Mouse (Mus musculus) embryo, embryonic 10 days (tissue): ENCODE data around the gene Mybbp1a.

Experiments
- DNase-seq: peaks from one replicate; pipeline ENCODE4 v3.0.0-alpha.2; 2015; ENCODE audit warnings: low spot score

Mybbp1a gene

DNA sequence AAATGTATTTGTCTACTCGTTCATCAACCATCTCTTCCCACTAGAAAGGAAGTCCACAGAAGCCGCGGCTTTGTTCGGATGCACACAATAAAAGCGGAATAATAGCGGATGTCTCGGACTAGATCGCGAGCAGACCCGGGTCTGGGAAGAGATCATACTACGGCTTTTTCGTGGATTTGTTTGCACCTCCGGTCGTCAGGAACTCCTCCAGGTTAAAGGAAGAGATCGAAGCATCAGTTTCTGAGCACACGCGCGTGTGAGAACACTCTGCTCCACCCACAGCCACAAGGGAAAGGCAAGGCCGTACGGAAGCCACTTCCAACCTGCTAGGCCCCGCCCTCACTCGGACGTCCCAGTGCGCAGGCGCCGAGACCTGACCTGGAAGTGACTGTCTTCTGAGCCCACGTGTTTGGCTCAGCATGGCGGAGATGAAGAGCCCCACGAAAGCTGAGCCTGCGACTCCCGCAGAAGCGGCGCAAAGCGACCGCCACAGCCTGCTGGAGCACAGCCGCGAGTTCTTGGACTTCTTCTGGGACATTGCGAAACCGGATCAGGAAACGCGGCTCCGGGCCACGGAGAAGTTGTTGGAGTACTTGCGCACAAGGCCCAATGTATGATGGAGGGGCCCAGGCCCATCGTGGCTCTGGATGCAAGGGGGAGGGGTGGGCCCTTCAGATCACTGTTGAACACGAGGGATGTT lies at the start of gene Mybbp1a:
Gene Mybbp1a, plus strand, starts transcription at position 391 of the 700 bp plus-strand sequence.
- DNase-seq: peak; percentile 99

GRCm38 (mm10) chr11:72393243-72393642 lies 47.9 kb upstream of the Mybbp1a start:
- no peak for DNase-seq

- no peak for DNase-seq
Observed at GRCm38 (mm10) chr11:72393669-72394068, 47.5 kb upstream of the Mybbp1a start.

DNA sequence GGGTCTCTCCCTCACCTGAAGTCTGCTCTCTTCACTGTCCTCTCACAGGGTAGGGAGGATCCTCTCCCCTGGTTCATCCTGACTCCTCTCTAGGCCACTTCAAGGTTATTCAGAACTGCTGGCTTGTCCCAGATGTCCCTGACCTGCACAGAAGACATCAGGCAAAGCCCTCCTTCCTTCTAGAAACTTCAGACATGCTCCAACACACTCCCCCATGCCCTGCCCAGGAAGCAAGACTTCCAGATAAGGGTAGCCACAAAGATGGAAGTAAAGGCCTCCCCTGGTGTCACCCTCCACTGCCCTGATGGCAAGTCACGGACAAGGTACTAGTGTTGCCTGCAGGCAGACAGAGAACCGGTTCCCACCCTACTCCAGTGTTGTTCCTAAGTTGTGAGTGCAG lies 46.5 kb upstream of the Mybbp1a start:
- no peak for DNase-seq

DNA sequence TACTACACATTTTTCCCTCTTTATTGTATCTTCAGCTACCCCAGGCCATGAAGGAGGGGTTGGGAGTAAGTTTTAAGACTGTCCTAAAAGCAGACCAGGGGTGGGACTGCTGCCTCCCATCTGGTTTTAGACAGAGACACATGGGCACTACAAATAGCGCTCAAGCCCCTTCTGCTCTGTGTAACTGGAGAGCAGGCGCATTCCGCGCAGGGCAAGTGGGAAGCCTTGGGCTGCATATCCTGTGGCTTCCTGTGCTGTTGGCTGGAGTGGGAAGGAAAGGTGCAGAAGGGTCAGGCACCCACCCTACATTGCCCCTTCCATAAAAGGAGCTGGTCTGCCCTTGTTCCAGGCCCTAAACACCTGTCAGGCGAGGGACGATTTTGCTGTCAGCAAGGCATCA lies 45.5 kb upstream of the Mybbp1a start:
- peak; percentile 32 for DNase-seq

- DNase-seq: no peak
Observed at GRCm38 (mm10) chr11:72396621-72397020, 44.5 kb upstream of the Mybbp1a start.

DNA sequence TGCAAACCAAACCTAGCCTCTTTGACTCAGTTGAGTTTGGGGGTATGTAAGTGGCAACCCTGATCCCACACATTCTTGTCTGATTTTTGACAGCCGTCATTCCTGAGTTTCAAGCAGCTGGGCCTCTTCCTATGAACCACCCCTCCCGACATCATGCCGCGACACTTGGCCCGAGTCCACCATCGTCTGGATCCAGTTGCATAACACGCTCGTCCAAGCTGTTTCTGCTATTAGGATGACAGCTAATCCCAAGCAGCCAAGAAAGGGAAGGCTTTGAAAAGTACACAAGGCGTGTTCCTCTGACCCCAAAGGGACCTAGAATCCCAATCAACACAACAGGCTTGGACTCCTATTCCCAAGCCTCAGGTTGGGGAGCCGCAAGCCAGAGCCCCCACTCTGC lies 44.1 kb upstream of the Mybbp1a start:
- DNase-seq: no peak

DNA sequence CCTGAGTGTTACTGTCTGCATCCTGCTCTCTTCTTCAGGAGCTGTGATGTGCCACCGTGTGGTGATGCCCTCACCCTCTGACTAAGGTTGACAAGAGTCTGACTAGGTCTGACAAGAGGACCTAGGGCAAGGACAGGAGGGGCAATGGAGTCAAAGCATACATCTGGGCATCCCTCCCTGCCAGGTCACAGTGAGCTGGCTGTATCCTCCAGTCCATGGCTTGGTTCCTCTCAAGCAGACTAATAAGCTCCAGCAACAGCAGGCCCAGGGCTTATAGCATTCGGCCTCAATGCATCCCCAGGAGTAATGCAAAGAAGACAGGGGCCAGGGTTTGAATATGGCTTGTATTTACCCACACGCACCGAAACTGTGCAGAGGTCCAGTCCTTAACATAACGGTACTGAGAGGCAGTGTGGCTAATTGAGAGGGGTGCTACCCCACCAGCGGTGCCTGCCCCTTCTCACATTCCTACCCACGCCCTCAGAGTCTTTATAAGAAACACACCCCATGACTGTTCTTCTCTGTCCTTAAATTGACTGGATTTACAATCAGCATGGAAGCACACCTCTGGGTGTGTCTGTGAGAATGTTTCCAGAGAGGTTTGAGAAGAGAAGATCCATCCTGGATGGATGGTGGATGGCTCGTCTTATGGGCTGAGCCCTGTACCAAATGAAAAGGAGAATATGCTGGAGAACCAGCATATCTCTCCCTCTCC lies 43.2 kb upstream of the Mybbp1a start:
- DNase-seq: no peak

- no peak for DNase-seq
Observed at GRCm38 (mm10) chr11:72401068-72401467, 40.1 kb upstream of the Mybbp1a start.

DNA sequence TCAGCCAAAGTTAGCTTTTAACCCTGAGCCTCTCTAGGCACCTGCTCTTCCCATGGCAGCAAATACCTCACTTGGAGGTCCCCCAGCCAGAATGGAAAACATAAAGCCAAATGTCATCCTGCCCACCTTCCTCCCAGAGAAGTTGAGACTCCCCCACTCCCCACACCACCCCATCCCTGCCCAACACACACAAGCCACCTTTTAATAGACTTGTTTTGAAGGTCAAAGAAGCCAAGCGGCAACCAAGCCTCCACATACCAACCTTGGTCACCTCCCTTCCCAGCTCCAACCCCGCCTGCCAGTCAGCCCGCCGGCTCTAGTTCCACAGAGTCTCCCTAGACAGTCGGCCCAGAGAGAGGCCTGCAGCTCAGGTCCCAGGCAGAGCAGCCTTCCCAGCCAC lies 39.1 kb upstream of the Mybbp1a start:
- no peak for DNase-seq

DNA sequence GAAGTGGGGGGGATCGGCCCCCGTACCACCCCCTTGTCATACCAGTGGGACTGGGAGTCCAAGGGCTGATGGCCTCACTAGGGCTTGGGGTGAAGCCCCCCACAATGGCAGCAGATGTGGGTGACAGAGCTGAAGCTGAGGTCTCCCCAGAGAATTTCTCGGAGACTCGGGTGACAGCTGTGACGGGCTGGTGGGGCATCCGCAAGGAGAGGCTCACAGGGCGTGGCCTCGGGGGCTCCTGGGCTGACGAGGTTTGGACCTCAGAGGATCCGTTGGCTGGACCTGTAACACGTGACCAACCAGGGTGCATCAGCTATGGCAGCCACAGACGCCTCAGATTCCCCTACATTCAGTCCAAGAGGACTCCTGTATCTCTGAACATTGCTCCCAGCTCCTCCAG lies 38.2 kb upstream of the Mybbp1a start:
- DNase-seq: no peak

DNA sequence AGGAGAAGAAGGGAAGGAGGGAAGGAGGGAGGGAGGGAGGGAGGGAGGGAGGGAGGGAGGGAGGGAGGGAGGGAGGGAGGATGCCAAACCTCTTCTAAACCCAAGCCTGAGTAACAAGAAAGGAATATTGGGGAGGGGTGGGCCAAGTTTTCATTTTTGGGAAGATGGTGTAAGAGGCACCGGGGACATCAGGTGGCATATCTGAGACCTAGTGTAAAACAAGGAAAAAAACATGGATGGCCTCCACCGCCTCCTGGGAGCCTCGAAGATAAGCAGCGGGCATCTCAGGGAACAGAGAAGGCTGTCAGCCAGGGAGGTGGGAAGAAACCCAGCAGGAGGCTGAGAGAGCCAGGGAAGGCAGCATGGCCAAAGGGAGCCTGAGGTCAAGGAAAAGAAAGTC lies 35.6 kb upstream of the Mybbp1a start:
- DNase-seq: no peak

GRCm38 (mm10) chr11:72406079-72406675 lies 35.0 kb upstream of the Mybbp1a start:
- no peak for DNase-seq

- peak; percentile 24 for DNase-seq
Observed at GRCm38 (mm10) chr11:72407081-72407480, 34.1 kb upstream of the Mybbp1a start.

DNA sequence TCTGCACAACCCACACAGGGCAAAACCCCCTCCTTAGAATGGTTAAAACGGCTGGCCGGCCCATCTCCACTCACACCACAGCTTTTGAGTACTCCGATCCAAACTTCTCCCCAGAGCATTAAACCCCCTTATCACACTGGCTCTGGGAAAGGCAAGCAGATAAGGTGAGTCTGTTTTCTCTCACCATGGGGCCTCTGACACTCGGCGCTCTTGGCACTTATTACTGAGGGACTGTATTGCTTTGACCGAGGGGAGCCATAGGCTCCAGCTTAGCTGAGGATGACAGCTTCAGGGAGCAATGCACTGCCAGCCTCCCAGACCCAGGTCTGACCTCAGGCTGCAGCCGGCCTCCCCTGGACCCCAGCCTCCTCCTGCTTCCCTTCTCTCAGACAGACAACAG lies 33.6 kb upstream of the Mybbp1a start:
- DNase-seq: peak; percentile 38

GRCm38 (mm10) chr11:72408451-72409170 lies 32.5 kb upstream of the Mybbp1a start:
- no peak for DNase-seq

DNA sequence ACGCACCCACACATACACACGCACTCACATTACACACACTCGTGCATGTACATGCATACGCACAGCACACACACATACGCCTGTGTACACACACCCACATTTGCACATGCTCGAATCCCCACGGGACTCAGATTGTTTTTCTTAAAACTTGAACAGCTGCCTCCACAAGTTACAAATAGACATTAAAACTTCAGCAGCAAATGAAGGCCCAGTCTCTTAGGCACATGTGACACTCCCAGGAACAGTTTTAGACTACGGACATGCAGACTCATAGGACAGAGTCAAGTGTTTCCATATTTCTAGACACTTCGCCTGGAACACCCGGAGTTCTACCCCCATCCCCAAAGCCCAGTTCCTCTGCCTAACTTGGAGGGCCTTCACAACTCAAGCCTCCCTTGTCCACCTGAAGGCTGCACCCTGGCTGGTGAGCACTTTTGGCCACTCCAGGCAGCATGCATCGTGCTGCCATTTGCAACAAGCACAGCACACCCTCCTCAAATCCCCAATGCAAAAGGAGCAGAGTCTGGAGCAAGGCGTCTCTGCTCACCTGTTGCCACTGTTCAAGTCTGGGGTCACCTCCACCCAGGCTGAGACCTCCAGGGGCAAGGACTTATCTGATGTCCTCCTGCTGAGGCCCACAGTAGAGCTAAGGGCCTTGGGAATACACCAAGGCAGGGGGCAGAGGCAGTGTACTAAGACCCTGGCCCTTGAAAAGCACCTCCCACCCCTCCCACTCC lies 31.3 kb upstream of the Mybbp1a start:
- DNase-seq: no peak

DNA sequence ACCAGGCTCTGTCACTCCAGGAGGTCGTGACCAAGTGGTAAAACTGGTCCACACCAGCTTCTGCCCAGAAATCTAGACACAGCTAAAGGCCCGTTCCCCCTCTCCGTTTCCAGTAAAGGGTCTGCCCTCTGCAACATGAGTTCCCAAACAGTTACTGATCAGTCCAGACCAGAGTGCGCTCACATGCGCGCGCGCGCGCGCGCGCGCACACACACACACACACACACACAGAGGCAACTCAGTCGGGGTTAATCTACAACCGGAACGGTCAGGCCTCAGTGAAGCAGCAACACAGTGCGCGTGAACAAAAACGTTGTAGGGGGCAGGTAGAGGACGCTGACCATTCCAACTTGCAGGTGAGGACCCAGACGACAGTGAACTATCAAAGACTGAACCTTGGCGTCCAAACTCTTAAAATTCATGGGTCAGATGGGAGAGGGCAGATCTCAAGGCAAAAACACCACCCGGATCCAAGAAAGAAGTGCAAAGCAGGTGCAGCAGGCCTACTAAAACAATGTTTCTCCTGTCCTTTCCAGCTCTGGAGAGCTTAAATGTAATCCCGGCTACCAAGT lies 30.5 kb upstream of the Mybbp1a start:
- peak; percentile 35 for DNase-seq

DNA sequence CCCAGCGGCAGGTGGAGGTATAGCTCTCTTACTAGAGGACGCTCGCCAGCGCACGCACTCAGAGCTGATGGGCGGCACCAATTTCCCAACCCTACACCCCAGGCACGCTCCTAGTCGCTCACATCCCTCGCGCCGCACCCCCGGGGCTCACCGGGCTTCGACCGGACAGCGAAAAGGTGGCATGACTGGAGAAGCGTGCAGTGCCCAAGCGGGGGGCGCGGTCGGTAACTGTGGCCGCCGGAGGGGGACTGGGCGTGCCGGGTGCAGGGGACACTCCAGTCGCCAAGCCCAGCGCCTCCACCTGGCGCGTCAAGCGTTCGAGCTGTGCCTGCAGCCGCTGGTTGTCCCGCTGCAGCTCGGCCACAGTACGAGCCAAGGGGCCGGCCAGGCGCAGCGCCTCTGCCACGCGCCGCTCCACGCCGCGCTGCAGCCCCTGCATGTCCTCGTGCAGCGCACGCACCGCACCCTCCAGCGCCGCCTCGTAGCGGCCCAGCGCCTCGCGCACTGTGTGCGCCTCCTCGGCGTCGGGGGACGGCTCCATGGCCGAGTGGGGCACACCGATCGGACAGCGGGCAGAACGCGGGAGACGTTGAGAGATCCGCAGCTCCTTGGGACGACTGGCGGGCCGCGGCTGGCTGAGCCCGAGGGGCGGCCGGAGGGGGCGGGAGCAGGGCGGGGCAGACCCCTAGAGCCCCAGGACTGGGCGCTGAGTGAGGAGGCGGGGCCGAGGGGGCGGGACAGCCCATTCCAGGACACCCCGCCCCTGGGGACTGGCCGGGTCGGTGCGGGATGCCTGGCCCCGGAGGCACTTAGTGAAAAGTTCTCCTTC lies 29.8 kb upstream of the Mybbp1a start, which contains the start of gene Smtnl2:
Gene Smtnl2, minus strand, starts transcription at position 621 of the 829 bp plus-strand sequence.
- DNase-seq: peak; percentile 88

DNA sequence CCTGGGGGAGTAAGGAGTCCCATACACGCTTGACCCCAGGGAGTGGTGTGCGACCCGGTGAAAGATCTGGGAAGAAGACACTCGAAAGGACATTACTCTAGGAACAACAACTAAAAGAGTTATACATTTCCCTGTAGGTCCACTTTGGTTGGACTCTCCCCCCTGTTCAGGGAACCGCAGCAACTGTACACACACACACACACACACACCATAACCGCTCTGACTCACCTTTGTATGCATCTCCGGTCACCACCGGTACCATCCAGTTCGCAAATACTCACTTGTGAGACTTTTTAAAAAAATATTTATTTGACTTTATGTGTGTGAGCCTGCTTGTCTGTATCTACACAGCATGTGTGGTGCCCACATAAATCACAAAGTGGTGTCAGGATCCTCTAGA lies 29.2 kb upstream of the Mybbp1a start:
- DNase-seq: no peak

- no peak for DNase-seq
Observed at GRCm38 (mm10) chr11:72413016-72413415, 28.1 kb upstream of the Mybbp1a start.
